Mouse (Mus musculus): Measurements from ENCODE around the gene Gnb1l.
A peak's percentile ranks its signal among the peaks of the same experiment; 100 is the strongest.

Gene Gnb1l

DNA sequence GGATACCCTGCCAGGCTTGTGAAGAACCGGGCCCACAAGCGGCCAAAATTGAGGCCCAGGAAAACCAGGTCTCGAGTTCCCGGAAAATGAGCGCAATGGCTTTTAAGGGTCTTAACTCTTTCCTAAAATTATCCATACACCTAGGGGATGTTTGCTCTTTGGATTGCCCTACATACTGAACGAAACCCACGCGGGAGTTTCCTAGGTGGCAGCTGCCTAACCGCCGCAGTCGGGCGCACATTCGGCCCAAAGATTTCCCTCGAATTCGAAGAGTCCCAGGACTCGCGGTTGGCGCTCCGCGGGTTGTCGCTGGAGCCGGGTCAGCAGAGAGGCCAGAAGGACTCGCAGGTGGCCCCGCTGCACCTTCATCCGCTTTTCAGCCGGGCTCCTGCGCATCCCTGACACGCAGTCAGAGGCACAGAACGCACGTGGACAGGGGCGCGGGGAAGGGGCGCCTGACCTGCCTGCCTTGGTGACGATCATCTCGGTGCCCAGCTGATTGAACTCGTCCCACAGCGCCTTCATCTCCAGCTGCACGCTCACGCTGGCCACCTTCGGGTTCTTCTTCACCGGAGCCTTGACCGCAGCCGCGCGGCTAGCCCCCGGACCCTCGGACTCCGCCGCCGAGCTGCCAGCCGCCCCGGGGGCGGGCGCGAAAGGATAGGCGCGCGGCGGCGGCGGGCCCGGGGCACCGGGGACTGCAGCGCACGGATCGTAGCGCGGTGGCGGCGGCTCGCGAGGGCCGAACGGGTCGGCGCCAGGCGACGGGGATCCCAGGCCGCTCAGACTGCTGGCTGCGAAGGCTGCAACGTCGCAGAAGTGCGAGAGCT, 87.8 kb downstream of the Gnb1l start:
- DNase-seq (ENCODE audit: extremely low spot score), result peak; percentile 61

GRCm38 (mm10) chr16:18586906-18587546, 88.5 kb downstream of the Gnb1l start:
- DNase-seq (ENCODE audit: extremely low spot score), result peak; percentile 37

- peak; percentile 63 for DNase-seq (ENCODE audit: extremely low spot score)
These were observed 89.6 kb downstream of the Gnb1l start for GRCm38 (mm10) chr16:18587847-18588737.

DNA sequence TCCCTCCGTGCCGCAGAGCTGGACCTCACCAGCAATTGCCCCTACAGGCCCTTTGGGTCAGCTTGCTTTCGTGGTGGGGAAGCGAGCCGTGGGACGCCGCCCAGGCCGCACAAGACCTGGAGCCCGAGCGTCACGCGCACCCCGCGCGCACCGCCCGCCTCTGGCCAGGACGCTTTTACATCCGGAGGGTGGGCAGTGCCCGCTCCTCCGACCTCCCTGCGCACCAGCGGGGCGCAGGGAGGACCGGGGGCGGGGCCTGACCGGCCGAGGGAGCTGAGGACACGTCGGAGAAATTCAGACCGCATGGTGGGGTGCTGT, 90.2 kb downstream of the Gnb1l start:
- no peak for DNase-seq (ENCODE audit: extremely low spot score)

GRCm38 (mm10) chr16:18589080-18589621, 90.6 kb downstream of the Gnb1l start:
- DNase-seq (ENCODE audit: extremely low spot score), result no peak

DNA sequence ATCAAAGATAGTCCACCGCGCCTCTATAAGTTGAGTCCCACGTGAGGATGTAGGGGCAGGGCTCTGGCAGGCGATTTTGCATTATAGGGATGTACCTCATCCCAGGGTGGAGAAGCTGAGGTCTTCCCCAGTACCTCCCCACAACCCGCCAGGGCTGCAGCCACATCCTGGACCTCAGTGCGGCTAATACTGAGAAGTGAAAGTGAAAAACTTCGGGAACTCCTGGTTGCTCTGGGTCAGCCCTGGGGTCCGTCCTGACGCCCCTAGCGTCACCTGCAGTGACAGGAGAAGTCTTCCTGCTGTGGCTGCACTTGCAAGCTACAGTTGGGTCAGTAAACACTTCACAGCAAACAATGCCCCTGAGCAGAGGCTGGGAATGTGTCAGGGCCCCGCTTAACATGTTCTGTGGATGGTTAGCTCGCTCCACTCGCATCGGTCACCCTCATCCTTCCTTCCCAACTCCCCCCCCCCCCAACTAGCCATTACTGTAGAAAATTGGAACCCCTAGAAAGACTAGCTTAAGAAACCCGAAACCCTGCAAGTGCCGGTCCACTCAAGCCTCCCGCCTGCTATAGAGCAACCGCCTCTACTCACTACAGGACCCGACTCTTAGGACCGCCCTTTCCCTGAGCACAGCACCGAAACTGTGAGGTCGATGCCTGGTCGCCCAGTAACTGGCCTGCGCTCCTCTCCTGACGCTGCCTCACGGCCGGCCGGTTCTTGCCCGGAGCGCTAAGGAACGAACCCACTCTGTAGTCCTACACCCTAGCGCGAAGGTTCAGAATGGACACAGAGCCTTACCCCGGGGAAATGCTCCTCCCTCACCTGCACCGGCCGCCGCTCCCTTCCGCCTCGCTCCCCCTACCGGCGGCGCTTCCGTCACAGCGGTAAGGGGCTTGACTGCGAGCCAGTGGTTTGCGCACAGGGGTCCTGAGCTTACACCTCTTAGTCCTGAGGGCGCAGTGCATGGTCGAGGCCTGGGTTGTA, 91.6 kb downstream of the Gnb1l start, which contains the start of gene Tbx1:
Tbx1 (minus strand) TSS at position 868 of the 987 bp plus-strand sequence.
- DNase-seq (ENCODE audit: extremely low spot score), result peak; percentile 60

GRCm38 (mm10) chr16:18591047-18592018, 92.8 kb downstream of the Gnb1l start:
- peak; percentile 56 for DNase-seq (ENCODE audit: extremely low spot score)

- no peak for DNase-seq (ENCODE audit: extremely low spot score)
These were observed 95.4 kb downstream of the Gnb1l start for GRCm38 (mm10) chr16:18593930-18594329.

- no peak for DNase-seq (ENCODE audit: extremely low spot score)
These were observed 97.7 kb downstream of the Gnb1l start for GRCm38 (mm10) chr16:18596255-18596654.

DNA sequence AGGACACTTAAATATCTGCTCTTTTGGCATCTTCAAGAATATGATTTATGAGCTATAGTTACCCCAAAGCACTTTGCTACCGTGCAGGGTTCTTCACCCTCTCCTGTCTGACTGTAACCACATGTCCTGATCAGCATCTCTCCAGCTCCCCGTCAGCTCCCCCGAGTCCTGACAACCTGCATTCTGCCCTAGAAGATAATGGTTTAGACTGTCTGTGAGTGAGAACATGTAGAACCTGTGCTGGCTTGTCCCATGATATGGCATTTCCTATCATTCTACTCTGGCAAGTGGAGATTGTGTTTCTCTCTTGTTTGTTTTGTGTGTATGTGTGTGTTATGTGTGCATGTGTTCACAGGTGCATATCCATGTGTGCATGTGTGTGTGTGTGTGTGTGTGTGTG, 99.5 kb downstream of the Gnb1l start:
- no peak for DNase-seq (ENCODE audit: extremely low spot score)

- DNase-seq (ENCODE audit: extremely low spot score), result peak; percentile 24
These were observed 102.9 kb downstream of the Gnb1l start for GRCm38 (mm10) chr16:18601447-18601846.

DNA sequence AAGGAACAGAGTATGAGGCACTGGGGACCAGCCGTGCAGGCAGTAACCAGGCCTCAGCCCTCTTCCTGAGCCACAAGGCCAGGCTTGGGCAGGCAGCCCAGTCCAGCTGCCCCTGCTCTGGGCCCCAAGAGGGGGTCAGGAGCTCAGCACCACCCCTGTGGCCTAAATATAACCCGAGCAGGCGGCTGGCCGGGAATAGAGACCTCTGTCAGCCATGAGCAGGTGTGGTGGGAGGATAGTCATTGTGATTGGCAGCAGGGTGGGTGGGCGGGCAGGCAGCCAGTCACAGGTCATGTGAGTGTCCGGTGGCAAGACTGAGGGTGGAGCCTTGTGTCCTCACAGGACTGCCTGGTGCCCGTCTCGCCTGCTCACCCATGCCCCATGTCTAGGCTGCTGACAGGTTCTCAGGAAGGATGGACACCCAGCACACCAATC, 105.8 kb downstream of the Gnb1l start:
- no peak for DNase-seq (ENCODE audit: extremely low spot score)

DNA sequence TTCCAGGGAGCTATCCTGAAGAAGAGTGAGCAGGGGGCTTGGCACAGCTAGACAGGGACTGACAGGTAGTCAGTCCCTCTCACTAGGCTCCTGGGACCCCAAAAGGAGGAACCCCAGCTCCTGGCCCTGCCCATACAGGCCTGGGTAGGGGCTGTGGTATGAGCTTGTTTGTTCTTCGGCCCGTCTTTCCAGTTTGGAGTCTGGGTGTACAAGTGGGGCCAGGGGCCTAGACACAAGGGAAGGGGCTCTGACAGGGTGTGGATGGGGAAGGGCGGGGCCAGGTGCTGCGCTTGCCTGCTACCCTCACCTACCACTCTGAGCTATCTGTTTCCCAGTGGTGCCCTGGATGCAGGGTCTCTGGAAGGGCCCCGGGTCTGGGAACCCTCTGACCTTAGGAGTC, 107.2 kb downstream of the Gnb1l start:
- DNase-seq (ENCODE audit: extremely low spot score), result no peak

DNA sequence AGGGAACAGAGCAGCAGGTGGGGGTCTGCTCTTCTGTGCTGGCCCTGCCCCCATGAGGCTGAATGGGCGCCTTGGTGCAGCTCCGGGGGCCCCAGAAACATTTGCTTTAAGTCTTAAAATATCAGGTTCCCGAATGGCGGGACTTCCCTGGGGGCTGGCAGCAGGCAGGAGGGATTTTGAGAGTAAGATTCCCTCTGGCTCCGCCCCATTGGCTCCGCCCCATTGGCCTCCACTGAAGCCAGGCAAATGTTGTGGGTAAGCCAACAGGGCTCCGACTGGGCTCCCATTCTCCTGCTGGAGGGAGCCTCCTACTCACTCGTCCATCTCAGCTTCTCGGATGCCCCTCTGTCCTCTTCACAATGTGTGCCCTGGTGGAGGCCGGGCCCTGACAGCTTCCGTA, 109.7 kb downstream of the Gnb1l start:
- no peak for DNase-seq (ENCODE audit: extremely low spot score)

DNA sequence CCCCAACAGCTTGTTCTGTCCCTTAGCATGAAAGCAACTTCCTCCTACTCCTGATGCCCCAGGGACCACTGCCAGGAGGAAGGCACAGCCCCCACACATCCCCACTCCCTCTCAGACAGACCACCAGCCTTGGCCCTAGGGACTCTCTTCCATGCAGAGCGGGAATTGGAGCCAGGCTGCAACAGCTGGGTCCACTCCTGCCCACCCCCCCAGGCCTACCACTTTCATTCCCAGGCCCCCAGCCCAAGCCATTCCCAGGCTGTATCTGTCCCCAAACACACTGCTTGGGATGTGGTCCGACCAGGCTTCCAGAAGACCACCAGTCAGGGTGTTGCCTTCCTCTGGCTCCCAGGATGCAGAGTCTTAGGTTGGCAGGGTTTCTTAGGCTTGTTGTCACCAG, 110.6 kb downstream of the Gnb1l start:
- DNase-seq (ENCODE audit: extremely low spot score), result no peak

- no peak for DNase-seq (ENCODE audit: extremely low spot score)
These were observed 113.2 kb downstream of the Gnb1l start for GRCm38 (mm10) chr16:18611752-18612151.

- DNase-seq (ENCODE audit: extremely low spot score), result no peak
These were observed 114.8 kb downstream of the Gnb1l start for GRCm38 (mm10) chr16:18613301-18613700.
